Mouse (Mus musculus) ovary, postnatal 10 days (tissue): ENCODE measurements around the gene Rassf5.
"Not testable (repeated sequence)": the region's sequence is repeated elsewhere in the genome, so short reads cannot be mapped to it uniquely, and the experiment has no call there.

Experiments used
- DNase-seq: peaks from one replicate; pipeline ENCODE4 v3.0.0; 2022; ENCODE audit warnings: low spot score

Gene Rassf5

GRCm38 (mm10) chr1:131259632-131260308, 14.7 kb upstream of the Rassf5 start:
- no peak for DNase-seq

DNA sequence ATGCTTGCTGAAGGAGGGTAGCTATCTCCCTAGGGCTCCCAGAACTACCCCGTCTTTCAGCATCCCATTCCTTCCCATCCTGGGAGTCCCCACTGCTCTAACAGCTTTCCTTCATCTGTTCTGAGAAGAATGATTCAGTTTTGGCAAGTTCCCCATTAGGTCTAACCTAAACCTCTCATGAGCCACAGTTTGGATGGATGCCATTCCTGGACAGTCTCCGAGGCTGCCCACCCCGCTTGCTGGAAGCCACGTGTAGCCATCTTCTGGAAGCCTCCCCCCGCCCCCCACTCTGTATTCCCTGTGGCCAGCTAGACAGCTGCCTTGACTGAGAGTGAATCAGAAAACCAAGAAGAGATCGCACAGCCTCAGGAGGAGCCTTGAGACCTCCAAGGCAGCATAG, 12.2 kb upstream of the Rassf5 start:
- DNase-seq = no peak

GRCm38 (mm10) chr1:131252516-131253250, 7.6 kb upstream of the Rassf5 start:
- not testable (repeated sequence) for DNase-seq

GRCm38 (mm10) chr1:131246433-131247395, 1.7 kb upstream of the Rassf5 start:
- no peak for DNase-seq

DNA sequence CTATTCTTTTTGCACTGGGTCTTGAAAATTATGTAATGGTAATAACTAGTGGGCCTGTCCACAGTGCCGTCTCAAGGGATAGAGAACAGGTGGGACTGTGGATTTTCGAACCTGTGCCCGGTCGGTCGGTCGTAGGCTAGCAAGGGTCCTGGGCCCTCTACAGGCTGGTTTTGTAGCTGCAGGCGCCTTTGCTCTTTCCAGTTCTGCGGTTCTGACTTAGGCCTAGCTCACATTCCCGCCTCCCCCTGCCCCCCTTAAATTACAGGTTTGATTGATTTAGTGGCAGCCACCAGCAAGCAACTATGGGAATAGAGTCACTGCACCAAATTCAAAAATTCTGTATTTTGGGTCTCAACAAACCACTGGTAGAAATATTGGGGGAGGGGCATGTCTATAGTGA, 868 bp upstream of the Rassf5 start:
- no peak for DNase-seq

DNA sequence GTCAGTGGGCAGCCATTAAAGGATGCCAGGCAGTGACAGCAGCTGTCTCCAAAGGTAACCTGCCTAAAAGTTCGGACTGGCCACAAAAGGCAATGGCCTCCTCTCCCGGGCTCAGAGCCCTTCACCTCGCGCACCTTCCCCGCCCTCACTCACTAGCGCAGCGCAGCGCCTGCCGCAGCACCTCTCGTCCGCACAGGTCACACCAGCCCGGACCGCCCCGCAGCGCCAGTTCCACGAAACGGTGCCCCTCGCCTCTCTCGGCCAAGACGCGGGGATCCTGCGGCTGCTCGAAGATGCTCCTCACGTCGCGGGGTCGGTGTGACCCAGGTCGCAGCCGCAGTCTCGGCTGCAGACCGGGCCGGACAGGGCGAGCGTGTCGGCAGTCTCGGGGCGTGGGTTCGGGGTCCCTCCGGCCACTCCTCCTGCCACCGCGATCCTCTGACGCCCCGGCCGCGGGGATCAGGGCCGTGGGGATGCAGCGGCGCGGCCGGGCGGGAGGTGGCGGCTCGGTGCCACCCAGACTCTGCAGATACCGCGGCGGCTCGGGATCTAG, 446 bp downstream of the Rassf5 start:
- no peak for DNase-seq

- no peak for DNase-seq
Measured at GRCm38 (mm10) chr1:131242956-131243355, 2.1 kb downstream of the Rassf5 start.

DNA sequence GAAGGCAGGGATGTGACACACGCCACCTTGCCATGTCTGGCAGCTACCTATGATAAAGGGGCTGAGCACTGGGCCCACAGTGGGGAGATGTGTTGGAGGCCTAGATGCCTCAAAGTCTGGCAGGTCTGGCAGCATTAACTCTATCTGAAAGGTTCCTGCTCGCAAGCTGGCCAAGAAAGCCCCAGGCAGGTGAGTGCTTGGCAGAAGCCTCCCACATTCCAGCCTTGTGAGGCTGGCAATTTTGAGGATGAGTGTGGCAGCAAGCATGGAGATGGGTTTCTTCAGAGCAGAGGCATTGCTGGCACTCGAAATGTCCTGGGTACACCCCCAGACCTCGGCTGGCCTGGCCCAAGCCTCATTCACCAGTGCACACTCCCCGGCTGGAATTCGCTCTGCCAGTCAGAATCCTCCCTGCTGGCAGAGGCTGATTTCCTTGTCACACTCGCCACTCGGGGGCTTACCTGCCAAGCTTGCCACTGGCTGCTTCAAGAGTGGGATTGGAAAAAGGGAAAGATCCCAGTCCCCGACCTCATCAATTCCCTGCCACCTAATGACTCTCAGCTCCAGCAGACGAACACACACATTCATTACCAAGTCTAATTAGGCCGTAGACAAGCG, 5.4 kb downstream of the Rassf5 start:
- DNase-seq = no peak

GRCm38 (mm10) chr1:131238931-131239381, 6.1 kb downstream of the Rassf5 start:
- peak; percentile 23 for DNase-seq

DNA sequence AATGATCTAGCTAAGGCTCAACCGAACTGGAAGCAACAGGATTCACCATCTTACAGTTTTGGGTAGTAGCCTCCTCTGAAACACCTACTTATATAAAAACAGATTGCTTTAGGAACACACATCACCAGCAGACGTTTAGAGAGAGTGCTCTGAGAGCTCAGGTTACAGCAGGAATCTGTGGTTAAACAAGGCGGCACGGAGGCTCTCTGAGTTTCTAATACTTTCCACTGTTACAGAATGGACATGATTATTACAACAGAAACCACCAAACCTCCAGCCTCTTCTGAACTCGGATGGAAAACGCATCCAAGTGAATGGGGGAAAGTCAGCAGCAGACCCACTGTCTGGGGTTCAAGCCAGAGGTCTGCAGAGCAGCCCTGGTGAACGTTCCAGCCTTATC, 9.0 kb downstream of the Rassf5 start:
- DNase-seq = no peak

GRCm38 (mm10) chr1:131233527-131233926, 11.5 kb downstream of the Rassf5 start:
- DNase-seq = no peak

DNA sequence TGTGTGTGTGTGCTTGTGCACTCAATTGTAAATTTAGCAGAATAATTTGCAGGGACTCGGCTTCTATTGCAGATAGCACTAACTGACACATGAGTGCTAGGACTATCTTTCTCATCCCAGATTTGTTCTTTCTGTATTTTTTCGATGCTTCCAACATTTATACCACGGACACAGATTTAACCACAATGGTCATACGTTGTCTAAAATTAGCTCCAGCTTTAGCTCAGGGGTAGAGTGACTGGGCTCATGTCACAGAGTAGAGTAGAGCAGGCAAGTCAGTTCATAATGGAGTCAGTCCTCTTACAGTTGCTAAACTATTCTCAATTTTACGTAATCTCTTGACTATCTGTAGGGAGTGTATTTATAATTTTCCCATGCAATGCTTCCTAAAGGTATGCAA, 16.4 kb downstream of the Rassf5 start:
- no peak for DNase-seq

DNA sequence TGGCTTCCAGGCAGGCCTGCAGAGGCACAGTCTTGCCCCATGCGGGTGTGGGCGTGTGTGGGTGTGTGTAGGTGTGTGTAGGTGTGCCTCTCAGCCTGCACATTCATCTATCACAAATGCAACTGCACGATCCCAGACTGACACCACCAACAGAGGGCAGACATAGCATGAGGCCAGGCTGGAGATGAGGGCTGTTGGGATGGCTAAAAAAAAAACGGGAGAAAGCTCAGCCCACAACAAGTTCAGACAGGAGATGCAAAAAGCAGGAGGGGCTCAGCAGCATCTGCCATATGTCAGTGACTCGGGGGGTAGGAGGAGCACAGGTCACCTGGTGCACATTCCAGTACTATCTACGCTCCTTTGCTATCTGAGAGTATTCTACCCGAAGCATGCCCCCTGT, 16.8 kb downstream of the Rassf5 start:
- DNase-seq = no peak

GRCm38 (mm10) chr1:131224848-131225471, 20.1 kb downstream of the Rassf5 start:
- no peak for DNase-seq

GRCm38 (mm10) chr1:131223345-131223744, 21.7 kb downstream of the Rassf5 start:
- no peak for DNase-seq

DNA sequence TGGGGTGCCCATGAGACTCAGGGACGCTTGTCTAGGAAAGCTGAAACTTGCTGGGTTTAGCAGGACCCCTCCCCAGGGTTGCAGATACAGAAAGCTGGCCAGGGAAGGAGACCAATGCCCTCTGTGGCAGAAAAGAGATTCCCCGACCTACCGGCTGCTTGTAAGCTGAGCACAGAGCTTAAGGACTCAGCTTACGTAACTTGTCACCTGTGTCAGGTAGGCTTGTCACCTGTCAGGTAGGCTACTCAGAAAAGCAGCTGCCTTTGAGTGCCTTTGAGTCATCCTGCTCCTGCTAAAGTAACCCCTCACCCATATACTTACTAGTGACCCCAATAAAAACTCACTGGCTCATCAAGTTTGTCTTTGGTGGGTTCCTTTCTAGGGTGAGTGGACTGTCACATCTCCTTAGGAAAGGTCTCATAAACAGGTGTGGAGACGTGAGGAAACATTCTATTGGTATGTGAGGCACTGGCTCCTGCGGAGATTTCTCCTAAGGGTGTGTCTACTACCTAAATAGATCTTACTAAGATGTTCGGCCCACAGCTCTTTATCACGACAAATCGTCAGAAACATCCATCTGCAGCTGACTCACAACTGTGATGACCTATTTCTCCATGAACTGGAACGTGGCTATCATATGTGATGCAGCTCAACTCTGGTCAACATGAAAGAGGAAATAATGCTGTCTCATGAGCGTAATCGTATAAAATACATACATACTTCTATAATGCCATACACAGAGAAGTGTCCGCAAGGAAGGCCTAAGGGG, 23.1 kb downstream of the Rassf5 start:
- no peak for DNase-seq

GRCm38 (mm10) chr1:131218933-131219332, 26.1 kb downstream of the Rassf5 start:
- no peak for DNase-seq

DNA sequence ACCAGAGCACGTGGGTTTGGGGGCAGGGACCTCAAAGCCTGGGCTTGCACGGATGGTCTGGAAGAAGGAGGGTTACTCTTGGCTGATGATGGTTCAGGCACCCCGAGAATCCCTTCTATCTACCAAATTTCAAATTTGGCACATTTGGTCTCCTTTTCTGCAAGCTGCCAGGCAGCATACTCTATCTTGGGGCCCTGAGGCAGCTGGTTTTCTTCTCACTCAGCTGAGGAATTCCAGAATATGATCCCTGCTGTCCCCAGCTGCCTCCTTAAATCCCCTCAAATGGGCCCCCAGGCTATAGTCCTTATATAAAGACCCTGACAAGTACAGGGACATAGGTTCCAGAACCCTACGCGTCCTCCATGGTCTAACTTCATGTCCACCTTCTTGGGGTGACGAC, 31.7 kb downstream of the Rassf5 start:
- no peak for DNase-seq

DNA sequence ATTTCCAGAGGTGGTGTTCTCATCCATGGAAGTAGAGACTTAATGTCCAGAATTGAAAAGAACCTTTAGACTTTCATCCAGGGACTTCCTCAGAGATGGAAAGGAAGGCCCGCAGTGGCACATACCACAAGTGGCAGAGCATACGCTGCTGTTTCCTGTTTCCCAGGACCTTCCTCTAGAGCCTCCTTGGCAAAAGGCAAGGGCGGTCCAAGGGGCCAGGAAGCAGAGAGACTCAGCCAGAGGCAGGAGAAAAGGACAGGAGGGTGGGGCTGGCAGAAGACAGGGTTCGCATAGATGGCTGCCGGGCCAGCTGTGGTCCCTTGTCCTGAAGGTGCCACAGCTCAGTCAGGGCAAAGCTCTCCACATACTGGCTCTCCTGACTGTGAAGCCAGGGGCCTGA, 32.1 kb downstream of the Rassf5 start:
- DNase-seq = no peak

GRCm38 (mm10) chr1:131211655-131212054, 33.4 kb downstream of the Rassf5 start:
- DNase-seq = no peak
